ENCODE assay signal across 15 mouse cellular contexts in the genomic region with DNA sequence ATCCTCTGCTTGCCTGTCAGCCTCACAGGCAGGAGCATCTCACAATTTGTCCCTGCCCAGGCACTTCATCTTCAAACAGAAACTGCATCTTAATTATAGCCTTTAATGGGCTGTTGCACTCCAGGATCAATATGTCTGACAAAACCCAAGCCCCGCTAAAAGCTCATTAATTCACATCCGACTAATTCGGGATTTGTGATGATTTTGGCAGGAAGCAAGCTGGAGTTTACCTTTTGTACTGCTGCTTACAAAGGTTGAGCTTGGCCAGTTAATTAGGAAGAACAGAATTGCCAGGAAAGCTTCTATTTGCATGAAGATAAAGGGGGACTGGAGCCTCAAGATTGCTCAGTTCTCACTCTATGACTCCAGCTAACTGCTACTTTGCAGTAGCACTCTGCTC.
DNase-seq lines count a peak whose midpoint lies in the region; ATAC-seq and TF ChIP-seq lines count a peak whose summit lies in the region.
"Had no signal": no experiment of that assay in that cellular context is flagged by ENCODE, and none has a peak within 500 bp of the region (broad histone marks: within the 10 kb centered on the region; RNA-seq: fewer than 3 reads in every experiment).

No protein-coding gene starts in this region.

- no peak overlapping the region for H3K9ac ChIP-seq in forebrain, embryonic 16.5 days (replicated peaks; ENCODE audit: low read depth, low read length)
- H3K9ac ChIP-seq in midbrain, embryonic 12.5 days (replicated peaks) = no peak overlapping the region
- H3K9ac ChIP-seq: heart, embryonic 15.5 days; liver, embryonic 13.5 days; stomach, embryonic 15.5 days had no signal

- H3K36me3 ChIP-seq in forebrain, embryonic 16.5 days (ENCODE audit: control insufficient read depth, insufficient read depth) = no peaks in the 10 kb centered on the region
- no peaks in the 10 kb centered on the region for H3K36me3 ChIP-seq in midbrain, embryonic 12.5 days
- H3K36me3 ChIP-seq: heart, embryonic 15.5 days; liver, embryonic 13.5 days; stomach, embryonic 15.5 days had no signal

- H3K4me1 ChIP-seq in forebrain, embryonic 16.5 days (replicated peaks; ENCODE audit: control insufficient read depth, insufficient read depth, low read length) = peaks cover 8% of the 10 kb centered on the region
- peaks cover 7% of the 10 kb centered on the region; the same call in 1 of the 2 replicates for H3K4me1 ChIP-seq in midbrain, embryonic 12.5 days
- H3K4me1 ChIP-seq: heart, embryonic 15.5 days; liver, embryonic 13.5 days; stomach, embryonic 15.5 days had no signal

- no peaks in the 10 kb centered on the region for H3K9me3 ChIP-seq in forebrain, embryonic 16.5 days (ENCODE audit: control insufficient read depth, low read length)
- H3K9me3 ChIP-seq in midbrain, embryonic 12.5 days = no peaks in the 10 kb centered on the region
- H3K9me3 ChIP-seq: heart, embryonic 15.5 days; liver, embryonic 13.5 days; stomach, embryonic 15.5 days had no signal

- DNase-seq in R1 (ENCODE audit: low read depth, low spot score) = peak; percentile 1
- DNase-seq in brain, embryonic 14.5 days (ENCODE audit: low read depth) = peak; percentile 93
- DNase-seq in kidney, adult 9 months = no peak
- no peak for DNase-seq in thymus, postnatal 14 days
- no peak for DNase-seq in spleen, postnatal 14 days (ENCODE audit: low spot score in 2 of 2)
- DNase-seq: adrenal gland, postnatal 36 days; cerebellum, adult 18-20 months; liver, embryonic 13.5 days had no signal

- peak; percentile 90 for ATAC-seq in forebrain, embryonic 16.5 days
- peak; percentile 62 for ATAC-seq in midbrain, embryonic 12.5 days (ENCODE audit: low FRiP score, low read depth)
- ATAC-seq: Patski had no signal

- peak overlapping the region; percentile 39 for H3K4me2 ChIP-seq in forebrain, embryonic 16.5 days (ENCODE audit: low read length)
- H3K4me2 ChIP-seq in midbrain, embryonic 12.5 days (replicated peaks) = 0 out of 2 replicates have a peak overlapping the region, but pooled peaks have one; percentile 1
- H3K4me2 ChIP-seq: heart, embryonic 15.5 days; liver, embryonic 13.5 days; stomach, embryonic 15.5 days had no signal

- 3% methylated on average over 3 of the region's 3 CpGs for WGBS in forebrain, embryonic 16.5 days
- 7% methylated on average over 3 of the region's 3 CpGs for WGBS in midbrain, embryonic 12.5 days

- H3K4me3 ChIP-seq in forebrain, embryonic 16.5 days (replicated peaks; ENCODE audit: low read length) = no peak overlapping the region
- H3K4me3 ChIP-seq in midbrain, embryonic 12.5 days = no peak overlapping the region
- H3K4me3 ChIP-seq: heart, embryonic 15.5 days; liver, embryonic 13.5 days; myocyte; stomach, embryonic 15.5 days had no signal

- no peak for TF ChIP-seq CTCF in brain, embryonic 14.5 days (IDR thresholded peaks at IDR 0.05; ENCODE audit: borderline replicate concordance, extremely low read depth, insufficient read depth, insufficient read length)

- H3K27me3 ChIP-seq in forebrain, embryonic 16.5 days (replicated peaks; ENCODE audit: control insufficient read depth, insufficient read depth, low read length) = no peaks in the 10 kb centered on the region
- no peaks in the 10 kb centered on the region for H3K27me3 ChIP-seq in midbrain, embryonic 12.5 days
- H3K27me3 ChIP-seq: CH12.LX; heart, embryonic 15.5 days; liver, embryonic 13.5 days; Patski; stomach, embryonic 15.5 days had no signal

- TF ChIP-seq POLR2A in brain, embryonic 14.5 days (IDR thresholded peaks at IDR 0.05; ENCODE audit: borderline replicate concordance, extremely low read depth, insufficient read depth, insufficient read length, poor library complexity, severe bottlenecking) = no peak

- H3K27ac ChIP-seq in forebrain, embryonic 16.5 days (ENCODE audit: low read length) = 0 out of 2 replicates have a peak overlapping the region, but pooled peaks have one; percentile 28
- no peak overlapping the region for H3K27ac ChIP-seq in midbrain, embryonic 12.5 days (replicated peaks)
- H3K27ac ChIP-seq: heart, embryonic 15.5 days; liver, embryonic 13.5 days; stomach, embryonic 15.5 days had no signal

Comparison
In these comparisons a context has a peak if more than half of its experiments do, and no peak if none do; other contexts are left out.
1. DNase-seq: peak in R1 (single experiment) and brain, embryonic 14.5 days (single experiment); none in kidney, adult 9 months (single experiment), thymus, postnatal 14 days (single experiment) and spleen, postnatal 14 days (0 of 2).